Mouse (Mus musculus) hindbrain, embryonic 11.5 days (tissue): Measurements from ENCODE around the gene Gpkow. TPM values are rescaled to one million over a fixed set of nuclear protein-coding genes. Genes with fewer than 3 reads are reported as not detected.
"Not testable (repeated sequence)": the region's sequence is repeated elsewhere in the genome, so short reads cannot be mapped to it uniquely, and the experiment has no call there.

Source experiments
- ATAC-seq: fragments of 200-750 bp; cut with Nextera tagmentation; 2 replicates; pipeline ENCODE4 v1.8.0; 2017; ENCODE audit warnings: mild to moderate bottlenecking, moderate TSS enrichment, moderate library complexity; ENCODE audit not compliant: low FRiP score
- DNase-seq: peaks from one replicate; pipeline ENCODE4 v3.0.0-alpha.2; 2015; ENCODE audit warnings: low spot score
- H3K27ac ChIP-seq: fragments of 300-500 bp; sonication (generic); 2 replicates; pipeline ENCODE4 v1.5.1; 2014; ENCODE audit warnings: mild to moderate bottlenecking, low read depth, low read length
- H3K27me3 ChIP-seq: fragments of 300-500 bp; sonication (generic); 2 replicates; pipeline ENCODE4 v1.6.1; 2014; ENCODE audit warnings: mild to moderate bottlenecking, low read length, moderate library complexity, mixed read lengths; ENCODE audit not compliant: control insufficient read depth, insufficient read depth
- H3K36me3 ChIP-seq: fragments of 300-500 bp; sonication (generic); 2 replicates; pipeline ENCODE4 v1.6.1; 2014; ENCODE audit warnings: mild to moderate bottlenecking, low read length, moderate library complexity, mixed read lengths; ENCODE audit not compliant: control insufficient read depth, insufficient read depth
- H3K4me1 ChIP-seq: fragments of 300-500 bp; sonication (generic); replicated peaks from 2 replicates; pipeline ENCODE4 v1.6.1; 2014; ENCODE audit warnings: low read length, mixed read lengths; ENCODE audit not compliant: control insufficient read depth, insufficient read depth
- H3K4me2 ChIP-seq: fragments of 300-500 bp; sonication (generic); replicated peaks from 2 replicates; pipeline ENCODE4 v1.6.1; 2014; ENCODE audit warnings: mild to moderate bottlenecking, low read depth, low read length
- H3K4me3 ChIP-seq: fragments of 300-500 bp; sonication (generic); 2 replicates; pipeline ENCODE4 v1.5.1; 2014; ENCODE audit warnings: low read depth, low read length
- H3K9ac ChIP-seq: fragments of 300-500 bp; sonication (generic); 2 replicates; pipeline ENCODE4 v1.6.1; 2014; ENCODE audit warnings: low read depth, low read length
- H3K9me3 ChIP-seq: fragments of 300-500 bp; sonication (generic); 2 replicates; pipeline ENCODE4 v1.6.1; 2016; ENCODE audit warnings: low read length; ENCODE audit not compliant: control insufficient read depth
- WGBS: fragments of 180-500 bp; shearing (Covaris S2); extraction: QIAGEN DNeasy Blood & Tissue Kit; methylation state at CpG from one replicate; pipeline ENCODE4 v1.1.7; 2014; 5-methylcytosine and 5-hydroxymethylcytosine counted together
- polyA plus RNA-seq: library from polyadenylated mRNA; unstranded; fragments of >200 nt; fragmentation: Nextera tagmentation; extraction: Ambion mirVana; gene quantifications from 2 replicates; pipeline ENCODE4 v1.2.1, GENCODE M21; 2014

Gene Gpkow
- polyA plus RNA-seq, 1 experiment from 2014 or later = 35.6 TPM

GRCm38 (mm10) chrX:7679405-7680056 lies 17.4 kb upstream of the Gpkow start:
- DNase-seq (peak; percentile 93), ATAC-seq (peak; percentile 89)
- 22% methylated on average over 27 of the region's 27 CpGs for WGBS
- H3K9ac ChIP-seq = no peak overlapping the region
- peak overlapping the region; percentile 36 for H3K4me2 ChIP-seq
- H3K4me3 ChIP-seq = peak overlapping the region; percentile 12; the same call in 1 of the 2 replicates
- no peak overlapping the region for H3K27ac ChIP-seq
- H3K9me3 ChIP-seq = no peaks in the 10 kb centered on the region
- no peaks in the 10 kb centered on the region for H3K36me3 ChIP-seq
- no peaks in the 10 kb centered on the region for H3K4me1 ChIP-seq
- H3K27me3 ChIP-seq = no peaks in the 10 kb centered on the region

GRCm38 (mm10) chrX:7680057-7680412 lies 16.9 kb upstream of the Gpkow start:
- Histone ChIP-seq H3K4me1 (no peaks in the 10 kb centered on the region), H3K36me3 (no peaks in the 10 kb centered on the region), H3K4me2 (peak overlapping the region; percentile 36), H3K9ac (no peak overlapping the region), H3K27ac (no peak overlapping the region), H3K9me3 (no peaks in the 10 kb centered on the region), H3K27me3 (no peaks in the 10 kb centered on the region), H3K4me3 (peak overlapping the region; percentile 12; the same call in 1 of the 2 replicates)
- DNase-seq = no peak
- ATAC-seq = peak; percentile 51; the same call in 1 of the 2 replicates
- WGBS = 25% methylated on average over 12 of the region's 12 CpGs

- Histone ChIP-seq H3K9me3 (no peaks in the 10 kb centered on the region), H3K9ac (no peak within 1 kb of the TSS), H3K4me1 (no peaks in the 10 kb centered on the region), H3K27me3 (no peaks in the 10 kb centered on the region), H3K36me3 (no peaks in the 10 kb centered on the region), H3K27ac (no peak within 1 kb of the TSS), H3K4me2 (peak within 1 kb of the TSS; percentile 36), H3K4me3 (peak within 1 kb of the TSS; percentile 12; the same call in 1 of the 2 replicates)
- no peak for ATAC-seq
- DNase-seq = no peak
- WGBS = 63% methylated on average over 14 of the region's 14 CpGs
Measured at GRCm38 (mm10) chrX:7680864-7681263, 16.1 kb upstream of the Gpkow start, which contains the start of gene Magix. Gene Magix (minus strand): TSS chrX:7681251.

- Histone ChIP-seq H3K27ac (no peak overlapping the region), H3K4me2 (no peak overlapping the region), H3K9ac (no peak overlapping the region), H3K4me3 (no peak overlapping the region), H3K36me3 (no peaks in the 10 kb centered on the region), H3K27me3 (no peaks in the 10 kb centered on the region), H3K9me3 (no peaks in the 10 kb centered on the region), H3K4me1 (no peaks in the 10 kb centered on the region)
- no peak for DNase-seq
- no peak for ATAC-seq
- 94% methylated on average over 2 of the region's 2 CpGs for WGBS
Measured at GRCm38 (mm10) chrX:7688321-7688720, 8.6 kb upstream of the Gpkow start.

GRCm38 (mm10) chrX:7690486-7690885 lies 6.4 kb upstream of the Gpkow start:
- Histone ChIP-seq H3K27ac (no peak overlapping the region), H3K4me3 (no peak overlapping the region), H3K9me3 (no peaks in the 10 kb centered on the region), H3K4me2 (no peak overlapping the region), H3K27me3 (no peaks in the 10 kb centered on the region), H3K36me3 (no peaks in the 10 kb centered on the region), H3K9ac (no peak overlapping the region), H3K4me1 (no peaks in the 10 kb centered on the region)
- WGBS = 62% methylated on average over 3 of the region's 3 CpGs
- DNase-seq = no peak
- no peak for ATAC-seq

GRCm38 (mm10) chrX:7692862-7693261 lies 4.1 kb upstream of the Gpkow start:
- no peak for ATAC-seq
- 35% methylated on average over 4 of the region's 4 CpGs for WGBS
- H3K4me1 ChIP-seq = no peaks in the 10 kb centered on the region
- no peak overlapping the region for H3K9ac ChIP-seq
- H3K9me3 ChIP-seq = no peaks in the 10 kb centered on the region
- H3K4me3 ChIP-seq = no peak overlapping the region
- H3K4me2 ChIP-seq = no peak overlapping the region
- no peak overlapping the region for H3K27ac ChIP-seq
- H3K27me3 ChIP-seq = no peaks in the 10 kb centered on the region
- H3K36me3 ChIP-seq = no peaks in the 10 kb centered on the region
- peak; percentile 31 for DNase-seq

GRCm38 (mm10) chrX:7696520-7696919 lies 411 bp upstream of the Gpkow start:
- H3K9me3 ChIP-seq = no peaks in the 10 kb centered on the region
- no peak overlapping the region for H3K27ac ChIP-seq
- H3K9ac ChIP-seq = no peak overlapping the region
- DNase-seq (no peak), ATAC-seq (peak; percentile 52)
- WGBS = 46% methylated on average over 6 of the region's 6 CpGs
- no peaks in the 10 kb centered on the region for H3K27me3 ChIP-seq
- H3K4me1 ChIP-seq = no peaks in the 10 kb centered on the region
- H3K36me3 ChIP-seq = no peaks in the 10 kb centered on the region
- no peak overlapping the region for H3K4me3 ChIP-seq
- no peak overlapping the region for H3K4me2 ChIP-seq

GRCm38 (mm10) chrX:7713764-7714134 lies 16.8 kb downstream of the Gpkow start:
- H3K27ac ChIP-seq, H3K4me1 ChIP-seq, DNase-seq, H3K36me3 ChIP-seq, H3K27me3 ChIP-seq, H3K9me3 ChIP-seq, ATAC-seq: not testable (repeated sequence)
- Histone ChIP-seq H3K9ac (peak overlapping the region; percentile 34; the same call in 1 of the 2 replicates), H3K4me3 (peak overlapping the region; percentile 28), H3K4me2 (peak overlapping the region; percentile 30)
- WGBS = 34% methylated on average over 5 of the region's 12 CpGs

GRCm38 (mm10) chrX:7714135-7714899 lies 17.4 kb downstream of the Gpkow start, which contains the start of gene Wdr45:
Gene Wdr45 (plus strand): TSS chrX:7714333.
- not testable (repeated sequence) for H3K9me3 ChIP-seq, H3K4me1 ChIP-seq, H3K27ac ChIP-seq, H3K27me3 ChIP-seq, H3K36me3 ChIP-seq
- H3K4me3 ChIP-seq = peak within 1 kb of the TSS; percentile 28
- DNase-seq (peak; percentile 87), ATAC-seq (peak; percentile 98)
- H3K4me2 ChIP-seq = peak within 1 kb of the TSS; percentile 30
- 14% methylated on average over 27 of the region's 60 CpGs for WGBS
- peak within 1 kb of the TSS; percentile 34; the same call in 1 of the 2 replicates for H3K9ac ChIP-seq
